Mouse (Mus musculus) cortical plate, adult 2 months (tissue): ENCODE measurements at regions not wholly inside any gene's neighbourhood (a gene's known extent, or its start where the extent isn't known, plus 50 kb on each side); places are given as distances from the start of the nearest gene placed in this dataset.

ENCODE experiments used
- H3K27ac ChIP-seq: fragments of 200-500 bp; 2 replicates; pipeline ENCODE4 v1.5.1; 2012; ENCODE audit warnings: low read length, control low read depth, inconsistent platforms; ENCODE audit not compliant: insufficient read depth
- H3K4me1 ChIP-seq: fragments of 200-500 bp; 2 replicates; pipeline ENCODE4 v1.6.1; 2011; ENCODE audit warnings: low read length; ENCODE audit not compliant: control insufficient read depth, insufficient read depth
- H3K4me3 ChIP-seq: fragments of 200-500 bp; 2 replicates; pipeline ENCODE4 v1.5.1; 2011; ENCODE audit warnings: mild to moderate bottlenecking, low read length, control low read depth; ENCODE audit not compliant: insufficient read depth
- CTCF ChIP-seq: fragments of 200-500 bp; IDR thresholded peaks from 2 replicates; pipeline ENCODE4 v1.5.1; 2011; ENCODE audit warnings: mild to moderate bottlenecking, control low read depth, low read length; ENCODE audit not compliant: insufficient read depth; ENCODE audit errors: extremely low read depth
- POLR2A ChIP-seq: fragments of 200-500 bp; IDR thresholded peaks from 2 replicates; pipeline ENCODE4 v1.6.1; 2011; ENCODE audit warnings: mild to moderate bottlenecking, low read length, control low read depth; ENCODE audit not compliant: insufficient read depth; ENCODE audit errors: extremely low read depth

GRCm38 (mm10) chr15:56979353-56979752 is 498.1 kb downstream of the Slc22a22 start:
- no peak for TF ChIP-seq CTCF
- no peak for TF ChIP-seq POLR2A

GRCm38 (mm10) chr15:56975446-56976433 is 501.7 kb downstream of the Slc22a22 start:
- TF ChIP-seq CTCF (no peak), POLR2A (no peak)
- Histone ChIP-seq H3K4me1 (no peaks in the 10 kb centered on the region), H3K27ac (no peak overlapping the region), H3K4me3 (no peak overlapping the region)

More at GRCm38 (mm10) chr15:56979353-56979752, 498.1 kb downstream of the Slc22a22 start:
- H3K4me3 ChIP-seq = no peak overlapping the region
- H3K4me1 ChIP-seq = no peaks in the 10 kb centered on the region
- H3K27ac ChIP-seq = no peak overlapping the region

- H3K27ac ChIP-seq = no peak overlapping the region
These were observed 507.3 kb downstream of the Slc22a22 start for GRCm38 (mm10) chr15:56970140-56970539.

GRCm38 (mm10) chr15:56956356-56956755 is 521.1 kb downstream of the Slc22a22 start:
- H3K27ac ChIP-seq = no peak overlapping the region
- H3K4me3 ChIP-seq = no peak overlapping the region
- TF ChIP-seq POLR2A = no peak
- TF ChIP-seq CTCF = no peak
- H3K4me1 ChIP-seq = no peaks in the 10 kb centered on the region

More at GRCm38 (mm10) chr15:56970140-56970539, 507.3 kb downstream of the Slc22a22 start:
- no peaks in the 10 kb centered on the region for H3K4me1 ChIP-seq
- TF ChIP-seq POLR2A = no peak
- no peak for TF ChIP-seq CTCF
- H3K4me3 ChIP-seq = no peak overlapping the region

GRCm38 (mm10) chr15:56952176-56952575 is 525.2 kb downstream of the Slc22a22 start:
- TF ChIP-seq CTCF = no peak
- TF ChIP-seq POLR2A = no peak
- Histone ChIP-seq H3K4me3 (no peak overlapping the region), H3K4me1 (no peaks in the 10 kb centered on the region), H3K27ac (no peak overlapping the region)

- TF ChIP-seq CTCF (no peak), POLR2A (no peak)
- Histone ChIP-seq H3K4me1 (no peaks in the 10 kb centered on the region), H3K27ac (no peak overlapping the region), H3K4me3 (no peak overlapping the region)
These were observed 526.6 kb downstream of the Slc22a22 start for GRCm38 (mm10) chr15:56950824-56951223.

GRCm38 (mm10) chr15:56940891-56941290 is 536.5 kb downstream of the Slc22a22 start:
- TF ChIP-seq CTCF (no peak), POLR2A (no peak)
- H3K4me3 ChIP-seq = no peak overlapping the region
- H3K27ac ChIP-seq = no peak overlapping the region
- H3K4me1 ChIP-seq = no peaks in the 10 kb centered on the region

GRCm38 (mm10) chr15:56896553-56896952 is 580.9 kb downstream of the Slc22a22 start:
- no peak overlapping the region for H3K4me3 ChIP-seq
- no peak overlapping the region for H3K27ac ChIP-seq
- TF ChIP-seq POLR2A = no peak
- no peak for TF ChIP-seq CTCF
- no peaks in the 10 kb centered on the region for H3K4me1 ChIP-seq

GRCm38 (mm10) chr15:56881501-56881900 is 595.9 kb downstream of the Slc22a22 start:
- Histone ChIP-seq H3K4me1 (no peaks in the 10 kb centered on the region), H3K27ac (no peak overlapping the region), H3K4me3 (no peak overlapping the region)
- no peak for TF ChIP-seq CTCF
- TF ChIP-seq POLR2A = no peak

- no peaks in the 10 kb centered on the region for H3K4me1 ChIP-seq
- H3K4me3 ChIP-seq = no peak overlapping the region
- TF ChIP-seq CTCF (no peak), POLR2A (no peak)
- no peak overlapping the region for H3K27ac ChIP-seq
These were observed 611.5 kb downstream of the Slc22a22 start for GRCm38 (mm10) chr15:56865879-56866278.
